Mouse (Mus musculus) embryonic facial prominence, embryonic 13.5 days (tissue): Measurements from ENCODE around the gene Secisbp2. TPM values are rescaled to one million over a fixed set of nuclear protein-coding genes. Genes with fewer than 3 reads are reported as not detected.

ENCODE experiments used
- ATAC-seq: fragments of 200-750 bp; cut with Nextera tagmentation; 2 replicates; pipeline ENCODE4 v1.8.0; 2017; ENCODE audit warnings: low read depth; ENCODE audit not compliant: insufficient number of reproducible peaks, insufficient read depth, low FRiP score, low TSS enrichment
- H3K27ac ChIP-seq: fragments of 300-500 bp; sonication (generic); 2 replicates; pipeline ENCODE4 v1.5.1; 2015; ENCODE audit warnings: moderate library complexity, mild to moderate bottlenecking, inconsistent platforms
- H3K27me3 ChIP-seq: fragments of 300-500 bp; sonication (generic); 2 replicates; pipeline ENCODE4 v1.6.1; 2015; ENCODE audit warnings: mild to moderate bottlenecking, inconsistent platforms
- H3K36me3 ChIP-seq: fragments of 300-500 bp; sonication (generic); 2 replicates; pipeline ENCODE4 v1.6.1; 2015; ENCODE audit warnings: mild to moderate bottlenecking, inconsistent platforms
- H3K4me1 ChIP-seq: fragments of 300-500 bp; sonication (generic); 2 replicates; pipeline ENCODE4 v1.6.1; 2015; ENCODE audit warnings: inconsistent platforms
- H3K4me2 ChIP-seq: fragments of 300-500 bp; sonication (generic); 2 replicates; pipeline ENCODE4 v1.6.1; 2015; ENCODE audit warnings: moderate library complexity, mild to moderate bottlenecking, inconsistent platforms
- H3K4me3 ChIP-seq: fragments of 300-500 bp; sonication (generic); 2 replicates; pipeline ENCODE4 v1.5.1; 2015; ENCODE audit warnings: mild to moderate bottlenecking, inconsistent platforms
- H3K9ac ChIP-seq: fragments of 300-500 bp; sonication (generic); 2 replicates; pipeline ENCODE4 v1.6.1; 2015; ENCODE audit warnings: mild to moderate bottlenecking, inconsistent platforms
- H3K9me3 ChIP-seq: fragments of 300-500 bp; sonication (generic); 2 replicates; pipeline ENCODE4 v1.6.1; 2016; ENCODE audit warnings: inconsistent platforms
- WGBS: fragments of 180-500 bp; shearing (Covaris S2); methylation state at CpG from one replicate; pipeline ENCODE4 v1.1.7; 2015; ENCODE audit warnings: mixed read lengths; 5-methylcytosine and 5-hydroxymethylcytosine counted together
- polyA plus RNA-seq: library from polyadenylated mRNA; unstranded; fragments of >200 nt; fragmentation: Nextera tagmentation; extraction: Ambion mirVana; gene quantifications from 2 replicates; pipeline ENCODE4 v1.2.1, GENCODE M21; 2015

The Secisbp2 gene
- polyA plus RNA-seq, 1 experiment from 2014 or later = 38.3 TPM

DNA sequence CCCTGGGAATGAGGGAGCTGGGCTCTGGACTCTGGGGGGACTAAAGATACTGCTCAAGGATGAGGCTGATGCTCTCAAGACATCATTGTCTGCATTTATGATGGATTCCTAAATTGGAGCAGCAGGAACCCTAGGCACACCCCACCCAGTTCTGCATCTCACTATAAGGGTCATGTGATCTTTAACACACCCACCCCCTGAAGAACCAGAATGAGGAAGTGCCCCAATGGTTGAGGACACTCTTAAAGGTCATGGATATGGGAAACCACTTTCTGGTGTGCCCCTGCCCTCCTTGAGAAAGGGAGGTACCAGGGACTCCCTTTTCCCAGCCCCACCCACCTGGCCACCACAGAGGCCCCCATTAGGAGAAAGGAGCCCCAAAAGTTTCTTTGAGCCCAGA is 45.0 kb downstream of the Secisbp2 start:
- Histone ChIP-seq H3K36me3 (peaks cover 10% of the 10 kb centered on the region), H3K4me2 (no peak overlapping the region), H3K27ac (no peak overlapping the region), H3K4me3 (no peak overlapping the region), H3K9me3 (no peaks in the 10 kb centered on the region), H3K9ac (no peak overlapping the region), H3K4me1 (no peaks in the 10 kb centered on the region), H3K27me3 (no peaks in the 10 kb centered on the region)
- ATAC-seq = no peak

DNA sequence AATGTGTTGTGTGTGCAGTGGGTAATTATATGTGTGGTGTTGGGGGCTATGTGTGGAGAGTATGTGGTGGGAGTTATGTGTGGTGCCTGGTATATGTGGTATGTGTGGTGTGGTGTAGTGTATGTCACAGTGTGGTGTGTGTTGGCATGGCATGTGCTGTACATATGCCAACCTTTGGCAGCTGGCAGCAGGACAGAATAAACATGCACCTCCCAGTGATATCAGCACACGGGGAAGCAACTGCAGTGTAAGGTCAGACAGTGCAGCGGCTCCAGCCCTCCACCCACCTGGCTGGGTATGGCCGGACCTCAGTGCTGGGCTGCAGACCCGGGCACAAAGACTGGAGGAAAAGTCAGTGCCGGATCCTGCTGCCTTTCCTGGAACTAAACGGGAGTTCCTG is 46.0 kb downstream of the Secisbp2 start:
- Histone ChIP-seq H3K4me2 (no peak overlapping the region), H3K9ac (no peak overlapping the region), H3K4me1 (no peaks in the 10 kb centered on the region), H3K27me3 (no peaks in the 10 kb centered on the region), H3K36me3 (peaks cover 15% of the 10 kb centered on the region), H3K9me3 (no peaks in the 10 kb centered on the region), H3K4me3 (no peak overlapping the region), H3K27ac (no peak overlapping the region)
- 81% methylated on average over 6 of the region's 6 CpGs for WGBS
- ATAC-seq = 0 out of 2 replicates have a peak, but pooled peaks have one; percentile 43

DNA sequence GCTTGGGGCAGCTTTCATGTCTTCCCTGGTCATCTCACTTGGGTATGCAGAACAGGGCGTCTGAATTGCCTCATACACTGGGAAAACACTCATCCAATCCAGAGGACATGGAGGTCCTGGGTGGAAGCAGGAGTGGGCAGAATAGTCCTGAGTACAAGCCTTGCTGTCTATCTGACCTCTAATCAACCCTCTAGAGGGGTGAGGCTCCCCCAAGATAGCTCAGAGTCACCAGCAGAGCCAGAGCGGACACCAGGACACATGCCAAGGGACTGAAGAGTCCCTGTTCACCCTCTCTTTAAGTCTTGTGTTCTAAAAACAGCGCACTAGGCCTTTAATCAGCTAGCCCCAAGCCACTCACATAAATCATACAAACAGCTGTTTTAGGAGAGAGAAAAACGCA is 46.4 kb downstream of the Secisbp2 start:
- no peaks in the 10 kb centered on the region for H3K4me1 ChIP-seq
- no peak overlapping the region for H3K4me2 ChIP-seq
- no peak overlapping the region for H3K27ac ChIP-seq
- H3K27me3 ChIP-seq = no peaks in the 10 kb centered on the region
- H3K9ac ChIP-seq = no peak overlapping the region
- H3K36me3 ChIP-seq = peaks cover 19% of the 10 kb centered on the region
- no peak for ATAC-seq
- H3K4me3 ChIP-seq = no peak overlapping the region
- 79% methylated on average over 4 of the region's 4 CpGs for WGBS
- no peaks in the 10 kb centered on the region for H3K9me3 ChIP-seq

DNA sequence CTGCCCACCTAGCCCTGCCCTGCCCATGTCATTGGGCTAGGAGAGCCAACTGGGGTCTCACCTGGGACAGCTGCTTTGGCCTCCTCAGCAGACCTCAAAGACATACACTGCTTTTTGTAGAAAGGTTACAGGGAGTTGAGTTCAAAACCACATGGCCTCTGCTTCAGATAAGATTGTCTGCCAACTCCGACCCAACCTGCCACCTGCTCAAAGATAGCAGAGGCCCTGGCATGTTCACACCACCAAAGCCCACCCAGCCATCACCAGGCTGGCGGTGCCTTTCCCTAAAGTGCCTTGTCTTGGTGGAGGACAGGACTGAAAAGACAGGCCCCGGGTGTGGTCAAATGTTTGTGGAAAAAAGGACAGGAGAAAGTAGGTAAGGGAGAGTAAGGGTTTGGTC is 46.8 kb downstream of the Secisbp2 start:
- H3K27me3 ChIP-seq = no peaks in the 10 kb centered on the region
- no peaks in the 10 kb centered on the region for H3K9me3 ChIP-seq
- H3K27ac ChIP-seq = no peak overlapping the region
- no peak overlapping the region for H3K4me2 ChIP-seq
- no peak overlapping the region for H3K4me3 ChIP-seq
- no peak overlapping the region for H3K9ac ChIP-seq
- 88% methylated on average over 3 of the region's 3 CpGs for WGBS
- peaks cover 23% of the 10 kb centered on the region for H3K36me3 ChIP-seq
- no peaks in the 10 kb centered on the region for H3K4me1 ChIP-seq
- ATAC-seq = no peak

DNA sequence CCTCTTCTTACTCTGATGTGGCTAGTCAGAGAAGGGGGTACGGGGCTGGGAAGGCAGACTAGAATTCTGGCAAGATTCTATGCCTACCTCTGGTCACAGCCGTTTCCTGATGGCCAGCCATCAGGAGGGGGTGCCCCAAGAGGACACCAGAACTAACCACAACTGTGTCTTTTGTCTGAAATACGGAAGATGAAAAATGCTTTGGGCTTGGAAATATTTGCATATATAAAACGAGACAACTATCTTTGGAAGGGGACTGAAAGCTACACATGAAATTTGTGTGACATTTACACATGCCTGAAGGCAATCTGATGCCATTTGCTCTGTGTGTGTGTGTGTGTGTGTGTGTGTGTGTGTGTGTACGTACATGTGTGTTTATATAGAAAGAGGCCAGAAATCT is 52.4 kb downstream of the Secisbp2 start:
- H3K4me2 ChIP-seq = no peak overlapping the region
- no peak overlapping the region for H3K4me3 ChIP-seq
- 71% methylated on average over 5 of the region's 5 CpGs for WGBS
- no peak overlapping the region for H3K9ac ChIP-seq
- H3K27ac ChIP-seq = no peak overlapping the region
- no peaks in the 10 kb centered on the region for H3K27me3 ChIP-seq
- no peak for ATAC-seq
- H3K4me1 ChIP-seq = no peaks in the 10 kb centered on the region
- peaks cover 43% of the 10 kb centered on the region for H3K36me3 ChIP-seq
- H3K9me3 ChIP-seq = no peaks in the 10 kb centered on the region

DNA sequence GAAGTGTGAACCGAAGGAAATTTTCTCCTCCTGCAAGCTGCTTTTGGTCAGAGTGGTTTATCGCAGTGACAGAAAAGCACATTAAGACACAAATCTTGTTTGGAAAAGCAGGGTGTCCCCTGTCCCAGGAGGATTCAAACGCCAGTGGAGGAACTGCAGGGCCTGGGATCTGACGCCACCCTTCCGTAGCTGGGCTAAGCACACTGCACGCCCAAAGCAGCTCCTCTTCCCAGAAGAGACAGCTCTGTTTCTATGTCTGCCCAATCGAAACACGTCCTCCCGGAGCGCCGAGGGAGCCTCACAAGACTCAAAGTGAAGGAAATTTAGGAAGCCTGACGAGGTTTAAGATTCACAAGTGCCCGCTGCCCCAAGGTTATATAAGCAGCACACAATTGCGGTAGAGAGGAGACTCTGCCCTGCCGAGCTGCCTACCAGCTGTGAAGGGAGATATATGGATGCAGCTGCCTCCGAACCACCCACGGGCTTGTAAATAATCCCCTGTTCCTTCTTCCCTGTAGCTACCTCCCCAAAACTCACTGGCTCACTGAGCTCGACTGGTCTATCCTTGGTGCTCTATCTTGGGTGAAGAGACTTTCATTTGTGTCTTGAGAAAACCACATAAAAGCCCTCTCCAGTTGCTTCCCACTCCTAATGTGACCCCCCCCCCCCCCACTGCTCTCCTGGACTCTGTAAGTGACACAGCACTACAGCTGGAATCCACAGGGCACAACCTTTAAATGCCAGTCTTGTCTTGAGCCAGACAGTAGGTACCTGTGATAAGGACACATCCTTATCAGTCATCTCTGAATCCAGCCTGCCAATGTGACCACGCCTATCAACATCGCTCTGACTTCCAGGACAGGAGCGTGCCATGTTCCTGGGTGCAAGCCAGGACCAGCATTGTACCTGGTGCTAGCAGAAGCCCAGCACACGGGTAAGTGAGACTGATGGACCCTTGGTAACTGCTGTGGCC is 54.7 kb downstream of the Secisbp2 start:
- 71% methylated on average over 22 of the region's 22 CpGs for WGBS
- Histone ChIP-seq H3K4me3 (no peak overlapping the region), H3K9me3 (no peaks in the 10 kb centered on the region), H3K4me2 (no peak overlapping the region), H3K27ac (no peak overlapping the region), H3K4me1 (peaks cover 5% of the 10 kb centered on the region; the same call in 1 of the 2 replicates), H3K36me3 (peaks cover 52% of the 10 kb centered on the region), H3K9ac (no peak overlapping the region), H3K27me3 (no peaks in the 10 kb centered on the region)
- ATAC-seq = no peak

DNA sequence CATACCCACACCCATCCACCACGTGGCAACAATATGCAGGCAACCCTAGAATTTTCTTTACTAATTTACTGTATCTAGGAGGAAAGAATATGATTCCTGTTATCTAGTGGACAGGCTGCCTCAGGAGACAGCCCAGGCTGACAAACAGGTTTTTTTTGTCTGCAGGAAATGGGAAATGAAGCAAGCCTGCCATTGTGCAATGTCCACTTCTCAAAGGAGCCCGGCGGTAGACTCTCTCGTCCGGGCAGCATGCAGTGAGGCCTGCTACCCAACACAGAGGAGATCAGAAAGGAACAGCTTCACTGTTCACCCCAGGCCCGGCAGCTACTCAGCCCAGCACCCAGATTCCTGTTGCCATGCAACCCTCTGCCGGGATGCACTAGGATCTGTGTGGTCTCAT is 59.2 kb downstream of the Secisbp2 start:
- H3K36me3 ChIP-seq = peaks cover 42% of the 10 kb centered on the region
- H3K9me3 ChIP-seq = no peaks in the 10 kb centered on the region
- no peak overlapping the region for H3K9ac ChIP-seq
- ATAC-seq = no peak
- H3K4me1 ChIP-seq = peaks cover 7% of the 10 kb centered on the region; the same call in 1 of the 2 replicates
- peak overlapping the region; percentile 48; the same call in 1 of the 2 replicates for H3K27ac ChIP-seq
- no peaks in the 10 kb centered on the region for H3K27me3 ChIP-seq
- no peak overlapping the region for H3K4me3 ChIP-seq
- WGBS = 69% methylated on average over 7 of the region's 7 CpGs
- no peak overlapping the region for H3K4me2 ChIP-seq

DNA sequence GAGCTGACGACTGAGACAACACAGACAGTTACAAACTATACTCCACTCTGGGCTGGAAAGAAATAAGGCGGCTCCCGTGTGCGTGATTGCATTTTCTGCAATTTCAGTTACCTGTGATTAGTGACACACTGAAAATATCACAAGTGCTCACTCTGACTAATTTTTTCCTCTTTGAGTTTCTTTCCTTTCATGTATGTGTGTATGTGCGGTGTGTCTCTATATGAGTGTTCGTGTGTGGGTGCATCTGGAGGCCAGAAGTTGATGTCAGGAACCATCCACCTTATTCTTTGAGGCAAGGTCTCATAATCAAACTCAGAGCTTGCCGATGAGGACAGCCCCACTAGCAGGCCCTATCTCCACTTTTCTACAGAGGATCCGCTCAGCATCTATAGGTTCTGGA is 60.5 kb downstream of the Secisbp2 start:
- no peaks in the 10 kb centered on the region for H3K9me3 ChIP-seq
- H3K4me1 ChIP-seq = peaks cover 7% of the 10 kb centered on the region; the same call in 1 of the 2 replicates
- 84% methylated on average over 8 of the region's 8 CpGs for WGBS
- peaks cover 42% of the 10 kb centered on the region for H3K36me3 ChIP-seq
- no peak overlapping the region for H3K4me3 ChIP-seq
- H3K4me2 ChIP-seq = no peak overlapping the region
- no peak for ATAC-seq
- no peak overlapping the region for H3K27ac ChIP-seq
- no peaks in the 10 kb centered on the region for H3K27me3 ChIP-seq
- H3K9ac ChIP-seq = no peak overlapping the region

DNA sequence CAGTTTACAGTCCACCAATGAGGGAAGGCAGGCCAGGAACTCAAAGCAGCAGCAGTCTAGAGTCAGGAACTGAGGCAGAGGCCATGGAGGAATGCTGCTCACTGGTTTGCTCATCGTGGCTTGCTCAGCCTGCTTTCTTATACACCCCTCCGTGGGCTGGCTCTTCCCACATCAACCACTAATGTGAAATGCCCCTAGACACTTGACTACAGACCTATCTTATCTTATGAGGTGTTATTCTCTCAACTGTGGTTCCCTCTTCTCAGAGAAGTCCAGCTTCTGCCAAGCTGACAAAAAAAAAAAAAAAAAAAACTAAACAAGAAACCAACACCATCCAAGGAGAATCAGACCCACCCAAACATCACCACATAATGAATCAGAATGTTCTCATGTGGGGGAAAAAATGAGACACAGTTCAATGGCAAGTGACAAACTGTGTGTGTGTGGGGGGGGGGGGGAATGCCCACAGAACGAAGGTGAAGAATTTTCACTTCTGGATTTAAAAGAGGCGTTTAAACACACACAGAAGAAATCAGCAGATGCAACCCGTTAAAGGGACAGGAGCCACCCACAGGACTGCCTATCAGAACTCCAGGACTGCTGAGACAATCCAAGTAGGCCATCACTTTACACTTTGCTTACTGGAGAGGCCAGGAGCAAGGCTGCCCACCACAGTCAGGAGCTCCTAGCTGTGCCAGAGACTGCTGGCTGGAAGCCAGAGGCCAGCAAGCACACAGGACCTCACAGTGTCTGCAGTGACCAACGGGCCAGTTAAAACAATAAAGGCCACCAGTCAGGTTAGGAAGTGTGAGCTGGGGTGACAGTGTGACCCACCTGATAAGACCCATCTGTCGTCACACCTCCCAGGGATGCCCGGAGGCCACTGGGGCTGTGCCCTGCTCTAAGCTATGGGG is 65.1 kb downstream of the Secisbp2 start:
- H3K27ac ChIP-seq = no peak overlapping the region
- no peaks in the 10 kb centered on the region for H3K4me1 ChIP-seq
- H3K9me3 ChIP-seq = no peaks in the 10 kb centered on the region
- no peak overlapping the region for H3K4me2 ChIP-seq
- ATAC-seq = no peak
- H3K4me3 ChIP-seq = no peak overlapping the region
- H3K36me3 ChIP-seq = peaks cover 34% of the 10 kb centered on the region
- H3K9ac ChIP-seq = no peak overlapping the region
- 74% methylated on average over 8 of the region's 8 CpGs for WGBS
- H3K27me3 ChIP-seq = no peaks in the 10 kb centered on the region

DNA sequence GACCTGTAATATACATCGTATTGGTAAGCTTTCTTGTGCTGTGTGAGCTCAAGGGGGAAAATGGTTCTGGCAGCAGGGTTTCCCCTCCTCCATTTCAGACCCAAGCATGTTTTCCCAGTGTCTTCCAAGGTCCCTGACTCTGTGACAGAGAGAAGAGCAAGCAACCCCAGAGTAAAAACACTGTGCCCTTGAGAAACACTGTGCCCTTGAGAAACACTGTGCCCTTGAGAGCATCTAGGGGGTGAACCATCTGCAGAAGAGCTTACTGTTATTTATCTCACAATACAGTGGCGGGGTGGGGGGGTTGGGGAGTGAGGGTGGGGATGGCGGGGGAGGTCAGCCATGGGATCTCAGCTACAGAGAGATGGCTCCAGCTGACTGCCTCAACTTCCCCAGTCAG is 67.8 kb downstream of the Secisbp2 start:
- 89% methylated on average over 3 of the region's 3 CpGs for WGBS
- Histone ChIP-seq H3K36me3 (peaks cover 25% of the 10 kb centered on the region), H3K4me3 (no peak overlapping the region), H3K4me1 (peaks cover 5% of the 10 kb centered on the region), H3K9me3 (no peaks in the 10 kb centered on the region), H3K4me2 (no peak overlapping the region), H3K27me3 (no peaks in the 10 kb centered on the region), H3K27ac (no peak overlapping the region), H3K9ac (no peak overlapping the region)
- ATAC-seq = no peak

DNA sequence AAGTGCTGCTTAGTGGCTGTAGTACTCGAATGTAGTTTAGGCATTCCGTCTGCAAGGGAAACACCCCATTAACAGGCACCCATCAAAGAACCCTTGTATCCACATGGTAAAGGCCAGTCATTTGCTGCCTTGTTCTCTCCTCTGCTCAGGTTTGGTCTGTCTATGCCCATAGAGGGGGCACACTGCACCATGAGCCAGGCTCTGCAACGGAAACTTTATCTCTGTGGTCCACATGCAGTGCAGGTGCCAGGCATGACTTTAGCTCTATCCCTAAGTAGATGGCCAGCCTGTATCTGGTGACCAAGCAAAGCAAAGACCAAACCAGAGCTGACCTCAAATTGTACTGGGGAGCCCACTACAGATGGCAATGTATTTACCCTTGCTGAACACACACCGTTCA is 69.1 kb downstream of the Secisbp2 start:
- H3K4me3 ChIP-seq = no peak overlapping the region
- H3K9me3 ChIP-seq = no peaks in the 10 kb centered on the region
- H3K9ac ChIP-seq = no peak overlapping the region
- no peak overlapping the region for H3K27ac ChIP-seq
- peaks cover 9% of the 10 kb centered on the region for H3K4me1 ChIP-seq
- 91% methylated on average over 4 of the region's 4 CpGs for WGBS
- peaks cover 18% of the 10 kb centered on the region for H3K36me3 ChIP-seq
- no peaks in the 10 kb centered on the region for H3K27me3 ChIP-seq
- no peak overlapping the region for H3K4me2 ChIP-seq
- no peak for ATAC-seq
